Mouse (Mus musculus) megakaryocyte, adult 5-6 weeks (primary cell): ENCODE results near the gene Ppp1r12a. TPM values are rescaled to one million over a fixed set of nuclear protein-coding genes. Genes with fewer than 3 reads are reported as not detected.

Experiments used
- ATAC-seq: 2 replicates; pipeline ENCODE4 v1.8.0; 2016; ENCODE audit warnings: mild to moderate bottlenecking, inconsistent platforms; ENCODE audit not compliant: poor library complexity, severe bottlenecking
- total RNA-seq, 2 experiments: library from RNA; stranded (forward) in 1 of 2; stranded (reverse) in 1 of 2; fragments of 153-499, 151-499 nt in 1 of 2; fragments of 221-1000, 200-1000 nt in 1 of 2; gene quantifications; 2 replicates each; pipeline versions ENCODE4 v1.2.3 to v1.2.4; 2015 to 2017

Ppp1r12a gene
- total RNA-seq, 2 experiments from 2014 or later = 149 to 244 TPM

- ATAC-seq = no peak
Observed at GRCm38 (mm10) chr10:108330964-108331363, 169.0 kb downstream of the Ppp1r12a start.

- peak; percentile 43 for ATAC-seq
Observed at GRCm38 (mm10) chr10:108331784-108332561, 170.0 kb downstream of the Ppp1r12a start, which contains the start of gene Pawr. Gene Pawr (plus strand): TSS chr10:108332121.

DNA sequence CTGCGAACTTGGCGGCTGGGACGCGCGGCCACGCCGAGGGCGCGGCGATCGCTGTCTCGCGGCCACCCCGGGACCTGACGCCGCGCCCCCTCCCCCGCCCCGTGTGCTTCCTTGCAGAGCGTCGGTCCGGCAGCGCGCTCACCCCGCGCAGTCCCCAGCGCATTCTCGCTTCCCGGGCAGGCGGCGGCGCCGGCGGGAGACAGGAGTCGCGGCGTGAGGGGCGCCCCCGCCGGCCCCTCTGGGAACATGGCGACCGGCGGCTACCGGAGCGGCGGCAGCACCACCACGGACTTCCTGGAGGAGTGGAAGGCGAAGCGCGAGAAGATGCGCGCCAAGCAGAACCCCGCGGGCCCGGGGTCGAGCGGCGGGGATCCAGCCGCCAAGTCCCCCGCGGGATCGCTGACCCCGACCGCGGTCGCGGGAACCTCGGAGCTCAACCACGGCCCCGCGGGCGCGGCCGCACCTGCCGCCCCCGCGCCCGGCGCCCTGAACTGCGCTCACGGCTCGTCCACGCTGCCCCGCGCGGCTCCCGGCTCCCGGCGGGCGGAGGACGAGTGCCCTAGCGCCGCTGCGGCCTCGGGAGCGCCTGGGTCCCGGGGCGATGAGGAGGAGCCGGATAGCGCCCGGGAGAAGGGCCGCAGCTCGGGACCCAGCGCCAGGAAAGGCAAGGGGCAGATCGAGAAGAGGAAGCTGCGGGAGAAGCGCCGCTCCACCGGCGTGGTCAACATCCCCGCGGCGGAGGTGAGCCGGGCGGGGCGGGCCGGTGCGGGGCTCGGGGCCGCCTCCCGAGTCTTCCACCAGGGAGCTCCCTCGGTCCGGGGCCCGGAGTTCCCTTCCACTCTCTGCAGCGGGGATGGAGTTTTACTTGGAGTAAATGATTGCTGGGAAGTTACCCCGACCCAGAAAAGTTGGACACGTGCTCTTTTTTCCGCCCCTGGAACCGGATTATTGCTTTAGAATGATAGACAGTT is 170.9 kb downstream of the Ppp1r12a start:
- peak; percentile 50 for ATAC-seq

DNA sequence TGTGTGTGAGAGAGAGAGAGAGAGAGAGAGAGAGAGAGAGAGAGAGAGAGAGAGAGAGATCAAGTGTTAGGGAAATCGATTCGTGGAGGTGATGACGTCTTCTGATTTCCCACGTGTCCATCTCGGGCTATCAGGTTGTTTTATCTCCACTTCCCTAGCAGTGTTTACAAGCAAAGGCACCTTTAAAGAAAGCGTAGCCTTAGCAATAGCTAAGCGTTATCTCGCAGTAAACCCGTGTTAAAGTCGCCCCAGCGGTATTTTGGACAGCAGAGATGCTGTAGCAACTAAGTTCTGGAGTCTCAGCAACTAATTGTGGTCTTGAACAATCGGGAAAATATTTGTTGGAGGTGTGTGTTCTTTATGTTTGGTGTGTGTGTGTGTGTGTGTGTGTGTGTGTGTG is 171.6 kb downstream of the Ppp1r12a start:
- ATAC-seq = no peak

Other genes with a start within 250 kb of the Ppp1r12a start
- not detected in 2 replicates for gene Pawr, start 169.9 kb downstream of the Ppp1r12a start, total RNA-seq (2015)
- gene Pawr, start 169.9 kb downstream of the Ppp1r12a start, total RNA-seq (2017) = 0.07 TPM in 1 of 2 replicates, not detected in the other